Mouse (Mus musculus) ZHBTc4 (cell line): ENCODE results near the gene Olfr1490.
"Not testable (repeated sequence)": the region's sequence is repeated elsewhere in the genome, so short reads cannot be mapped to it uniquely, and the experiment has no call there.

Source experiments
- DNase-seq: peaks from one replicate; pipeline ENCODE4 v3.0.0-alpha.2; 2011; ENCODE audit warnings: low read depth, low spot score

Olfr1490 gene

GRCm38 (mm10) chr19:13650791-13651190 lies at the start of gene Olfr1490:
TSS of gene Olfr1490 (plus strand) at chr19:13651091.
- DNase-seq = no peak

GRCm38 (mm10) chr19:13617075-13617474 lies 33.8 kb upstream of the Olfr1490 start, which contains the start of gene Olfr1487:
TSS of gene Olfr1487 (plus strand) at chr19:13617375.
- not testable (repeated sequence) for DNase-seq

GRCm38 (mm10) chr19:13631321-13631720 lies 19.6 kb upstream of the Olfr1490 start, which contains the start of gene Olfr1489:
TSS of gene Olfr1489 (plus strand) at chr19:13631621.
- DNase-seq = no peak

- no peak for DNase-seq
Measured at GRCm38 (mm10) chr19:13696968-13697367, 46.1 kb downstream of the Olfr1490 start, which contains the start of gene Olfr1491. TSS of gene Olfr1491 (plus strand) at chr19:13697268.
